13 mouse cellular contexts compared by ENCODE assay signal in the genomic region with DNA sequence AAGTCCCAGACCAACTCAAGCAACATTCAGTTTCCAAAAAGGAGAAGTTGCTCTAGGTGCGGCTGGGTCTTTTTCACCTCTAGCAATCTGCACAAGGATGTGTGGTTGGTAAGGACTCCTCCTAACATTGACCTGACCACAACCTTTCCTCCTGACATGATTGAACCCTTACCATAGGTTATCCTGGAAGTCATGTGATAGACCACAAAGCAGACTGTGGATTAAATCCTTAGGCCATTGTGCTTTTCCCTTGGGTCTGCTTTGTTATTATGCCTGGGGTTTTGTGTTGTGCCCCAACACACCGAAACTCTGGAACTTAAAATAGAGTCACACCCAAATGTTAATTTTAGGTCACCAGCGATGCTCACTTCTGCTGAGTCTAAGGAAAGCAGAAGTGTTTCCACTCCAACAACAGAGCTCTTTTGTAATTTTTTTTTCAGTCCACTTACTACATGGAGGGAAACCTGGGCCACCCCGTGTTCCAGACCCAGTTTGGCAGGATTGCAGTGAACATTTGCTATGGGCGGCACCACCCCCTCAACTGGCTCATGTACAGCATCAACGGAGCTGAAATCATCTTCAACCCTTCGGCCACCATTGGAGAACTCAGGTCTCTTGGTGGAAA. TPM values are rescaled to one million over a fixed set of nuclear protein-coding genes. Genes with fewer than 3 reads are reported as not detected.
DNase-seq lines count a peak whose midpoint lies in the region; ATAC-seq and TF ChIP-seq lines count a peak whose summit lies in the region.
"Had no signal": no experiment of that assay in that cellular context is flagged by ENCODE, and none has a peak within 500 bp of the region (broad histone marks: within the 10 kb centered on the region; RNA-seq: fewer than 3 reads in every experiment).

No protein-coding gene starts in this region.

- peak; percentile 51 to 80 for DNase-seq in layer of hippocampus, adult 18-20 months (ENCODE audit: low spot score in 2 of 2)
- DNase-seq in layer of hippocampus, postnatal 25 days (ENCODE audit: extremely low spot score in 1 of 2, low spot score in 1 of 2): no peak
- DNase-seq in midbrain, postnatal 0 days (ENCODE audit: low spot score): no peak
- DNase-seq: adrenal gland, adult 2 months; gastrocnemius, postnatal 14 days; lung, postnatal 14 days; thymus, postnatal 14 days had no signal

- peak overlapping the region; percentile 68; the same call in 1 of the 2 replicates for H3K27ac ChIP-seq in liver, embryonic 12.5 days
- peak overlapping the region; percentile 53 for H3K27ac ChIP-seq in stomach, embryonic 16.5 days (ENCODE audit: low read length)
- H3K27ac ChIP-seq in midbrain, postnatal 0 days (ENCODE audit: low read depth, low read length): no peak overlapping the region

- H3K4me2 ChIP-seq in liver, embryonic 12.5 days: no peak overlapping the region
- peak overlapping the region; percentile 28; the same call in 1 of the 2 replicates for H3K4me2 ChIP-seq in stomach, embryonic 16.5 days (ENCODE audit: low read depth, low read length)
- no peak overlapping the region for H3K4me2 ChIP-seq in midbrain, postnatal 0 days (ENCODE audit: low read depth, low read length, poor library complexity, severe bottlenecking)

- no peak overlapping the region for H3K9ac ChIP-seq in liver, embryonic 12.5 days
- H3K9ac ChIP-seq in stomach, embryonic 16.5 days (ENCODE audit: low read length): no peak overlapping the region
- H3K9ac ChIP-seq in midbrain, postnatal 0 days (replicated peaks; ENCODE audit: low read length, poor library complexity, severe bottlenecking): no peak overlapping the region

- TF ChIP-seq CTCF in midbrain, postnatal 0 days (IDR thresholded peaks at IDR 0.05): no peak

- H3K4me3 ChIP-seq in liver, embryonic 12.5 days: no peak overlapping the region
- 0 out of 2 replicates have a peak overlapping the region, but pooled peaks have one; percentile 3 for H3K4me3 ChIP-seq in stomach, embryonic 16.5 days (replicated peaks; ENCODE audit: low read length)
- no peak overlapping the region for H3K4me3 ChIP-seq in midbrain, postnatal 0 days (ENCODE audit: low read depth, low read length)
- H3K4me3 ChIP-seq: erythroblast, embryonic 14.5 days had no signal

- no peaks in the 10 kb centered on the region for H3K27me3 ChIP-seq in liver, embryonic 12.5 days (replicated peaks)
- no peaks in the 10 kb centered on the region for H3K27me3 ChIP-seq in stomach, embryonic 16.5 days (ENCODE audit: control insufficient read depth, insufficient read depth, low read length)
- H3K27me3 ChIP-seq in midbrain, postnatal 0 days (ENCODE audit: insufficient read depth, low read length): no peaks in the 10 kb centered on the region

- ATAC-seq in granulocyte monocyte progenitor cell, adult 5-6 weeks (replicated peaks; ENCODE audit: poor library complexity, severe bottlenecking): peak; percentile 92
- ATAC-seq in liver, embryonic 12.5 days: peak; percentile 51
- peak; percentile 11; the same call in 1 of the 2 replicates for ATAC-seq in stomach, embryonic 16.5 days (ENCODE audit: insufficient read depth, low FRiP score)
- ATAC-seq in midbrain, postnatal 0 days (ENCODE audit: low FRiP score): no peak
- no peak for ATAC-seq in inflammation-experienced regulatory T-cells, adult 6 months

- H3K4me1 ChIP-seq in liver, embryonic 12.5 days: no peaks in the 10 kb centered on the region
- no peaks in the 10 kb centered on the region; the same call in 1 of the 2 replicates for H3K4me1 ChIP-seq in stomach, embryonic 16.5 days (ENCODE audit: control insufficient read depth, insufficient read depth, low read length)
- H3K4me1 ChIP-seq in midbrain, postnatal 0 days (ENCODE audit: insufficient read depth, low read length): no peaks in the 10 kb centered on the region

- WGBS in liver, embryonic 12.5 days (ENCODE audit: insufficient replicate concordance): 53% methylated on average over 7 of the region's 7 CpGs
- 70% methylated on average over 7 of the region's 7 CpGs for WGBS in stomach, embryonic 16.5 days
- 88% methylated on average over 7 of the region's 7 CpGs for WGBS in midbrain, postnatal 0 days

- no peaks in the 10 kb centered on the region for H3K36me3 ChIP-seq in liver, embryonic 12.5 days
- H3K36me3 ChIP-seq in stomach, embryonic 16.5 days (ENCODE audit: control insufficient read depth, insufficient read depth, low read length): no peaks in the 10 kb centered on the region
- no peaks in the 10 kb centered on the region for H3K36me3 ChIP-seq in midbrain, postnatal 0 days (ENCODE audit: insufficient read depth, low read length)
- H3K36me3 ChIP-seq: G1E had no signal

- no peaks in the 10 kb centered on the region for H3K9me3 ChIP-seq in liver, embryonic 12.5 days (replicated peaks)
- peaks cover 3% of the 10 kb centered on the region; the same call in 1 of the 2 replicates for H3K9me3 ChIP-seq in stomach, embryonic 16.5 days (replicated peaks; ENCODE audit: control insufficient read depth, low read length)
- peaks cover 7% of the 10 kb centered on the region; the same call in 1 of the 2 replicates for H3K9me3 ChIP-seq in midbrain, postnatal 0 days (ENCODE audit: low read length)
- H3K9me3 ChIP-seq: G1E had no signal

RNA-seq across cellular contexts. Expression of a gene that starts 28.7 kb away (rescaled TPM):
- under 1 TPM in 1 of 2 experiments, not detected in 1; 0.48 TPM for total RNA-seq in layer of hippocampus, adult 18-20 months (2021)
- total RNA-seq in layer of hippocampus, postnatal 25 days (2021): under 1 TPM; 0.10 to 0.54 TPM
- not detected in 2 replicates for total RNA-seq in granulocyte monocyte progenitor cell, adult 5-6 weeks (2014; fragmentation: Nextera tagmentation)
- total RNA-seq in granulocyte monocyte progenitor cell, adult 5-6 weeks (2017): 0.31 TPM in 1 of 2 replicates, not detected in the other
- 7.4 and 7.8 TPM in 2 replicates for polyA plus RNA-seq in liver, embryonic 12.5 days (2016; fragmentation: Nextera tagmentation; extraction: Ambion mirVana)
- polyA plus RNA-seq in stomach, embryonic 16.5 days (2015; fragmentation: Nextera tagmentation; extraction: Ambion mirVana): 4.3 and 5.8 TPM in 2 replicates
- total RNA-seq in midbrain, postnatal 0 days (2014; rRNA removed): 0.52 TPM in 1 of 2 replicates, not detected in the other
- polyA plus RNA-seq in midbrain, postnatal 0 days (2015; fragmentation: Nextera tagmentation; extraction: Ambion mirVana): 0.44 and 0.72 TPM in 2 replicates
- under 1 TPM; 0.21 to 0.59 (median 0.29) TPM for polyA plus RNA-seq in inflammation-experienced regulatory T-cells, adult 6 months (2017; shearing (Covaris generic))
- polyA plus RNA-seq: erythroblast, embryonic 14.5 days; G1E had no signal

Comparison
In these comparisons a context has a peak if more than half of its experiments do, and no peak if none do; other contexts are left out.
1. DNase-seq: peak in layer of hippocampus, adult 18-20 months (2 of 2); none in layer of hippocampus, postnatal 25 days (0 of 2) and midbrain, postnatal 0 days (single experiment).
2. ATAC-seq: peak in granulocyte monocyte progenitor cell, adult 5-6 weeks (single experiment), liver, embryonic 12.5 days (single experiment) and stomach, embryonic 16.5 days (single experiment); none in midbrain, postnatal 0 days (single experiment) and inflammation-experienced regulatory T-cells, adult 6 months (single experiment).